Mouse (Mus musculus) C2C12 (cell line): ENCODE results near the gene Lgr6. TPM values are rescaled to one million over a fixed set of nuclear protein-coding genes. Genes with fewer than 3 reads are reported as not detected.

Experiments used
- H3K27me3 ChIP-seq: one replicate; pipeline ENCODE4 v1.6.1; 2011; ENCODE audit not compliant: control insufficient read depth, insufficient read depth, insufficient read length
- H3K36me3 ChIP-seq: one replicate; pipeline ENCODE4 v1.6.1; 2011; ENCODE audit not compliant: control insufficient read depth, insufficient read depth
- H3K4me3 ChIP-seq: one replicate; pipeline ENCODE4 v1.5.1; 2011; ENCODE audit warnings: mild to moderate bottlenecking, control low read depth; ENCODE audit not compliant: poor library complexity, insufficient read depth, severe bottlenecking
- H3K79me2 ChIP-seq: one replicate; pipeline ENCODE4 v1.6.1; 2011; ENCODE audit not compliant: control insufficient read depth, insufficient read depth
- H3K79me3 ChIP-seq: one replicate; pipeline ENCODE4 v1.6.1; 2011; ENCODE audit warnings: low read depth, control low read depth
- H3ac ChIP-seq: one replicate; pipeline ENCODE3; 2011; ENCODE audit warnings: low read depth; ENCODE audit not compliant: control insufficient read depth, insufficient read length
- CEBPB ChIP-seq: IDR thresholded peaks from one replicate; pipeline ENCODE4 v1.6.1; 2011; ENCODE audit warnings: low read depth, mild to moderate bottlenecking, control low read depth, moderate library complexity
- CTCF ChIP-seq: IDR thresholded peaks from one replicate; pipeline ENCODE4 v1.5.1; 2011; ENCODE audit not compliant: control insufficient read depth, insufficient read depth, insufficient read length
- FOSL1 ChIP-seq: IDR thresholded peaks from one replicate; pipeline ENCODE4 v1.8.0; 2011; ENCODE audit warnings: mild to moderate bottlenecking, low read length; ENCODE audit not compliant: poor library complexity, insufficient read depth, severe bottlenecking
- MAX ChIP-seq: IDR thresholded peaks from one replicate; pipeline ENCODE4 v1.6.1; 2011; ENCODE audit warnings: mild to moderate bottlenecking, control low read depth
- MYOD1 ChIP-seq: IDR thresholded peaks from one replicate; pipeline ENCODE4 v1.6.1; 2011; ENCODE audit warnings: low read depth; ENCODE audit not compliant: control insufficient read depth, insufficient read length
- MYOG ChIP-seq: IDR thresholded peaks from one replicate; pipeline ENCODE4 v1.6.1; 2011; ENCODE audit not compliant: control insufficient read depth, insufficient read length; ENCODE audit errors: extremely low read depth
- USF1 ChIP-seq: IDR thresholded peaks from one replicate; pipeline ENCODE4 v1.6.1; 2011; ENCODE audit warnings: low read depth, mild to moderate bottlenecking, control low read depth, moderate library complexity
- polyA plus RNA-seq: library from polyadenylated mRNA; unstranded; fragments of >200 nt; fragmentation: generic; extraction: Trizol; gene quantifications from one replicate; pipeline ENCODE4 v1.2.1, GENCODE M21; 2012; ENCODE audit warnings: missing spikeins

Lgr6 gene
- polyA plus RNA-seq, 1 experiment, result 32.9 TPM

- TF ChIP-seq MYOG, result no peak
- TF ChIP-seq USF1, result peak; percentile 2
- TF ChIP-seq CTCF, result no peak
- peak; percentile 68 for TF ChIP-seq MAX
- TF ChIP-seq FOSL1, result no peak
- no peak for TF ChIP-seq CEBPB
- TF ChIP-seq MYOD1, result no peak
- Histone ChIP-seq H3K79me3 (no peaks in the 10 kb centered on the region), H3K79me2 (peaks cover 26% of the 10 kb centered on the region), H3K4me3 (peak within 1 kb of the TSS; percentile 74), H3K36me3 (no peaks in the 10 kb centered on the region), H3K27me3 (no peaks in the 10 kb centered on the region), H3ac (peak within 1 kb of the TSS; percentile 93)
Observed at GRCm38 (mm10) chr1:134955637-134956176, 149.4 kb downstream of the Lgr6 start, which contains the start of gene Ppp1r12b. Gene Ppp1r12b (minus strand): TSS chr1:134955942.

- no peaks in the 10 kb centered on the region for H3K36me3 ChIP-seq
- H3K4me3 ChIP-seq, result peak overlapping the region; percentile 74
- H3K79me3 ChIP-seq, result no peaks in the 10 kb centered on the region
- TF ChIP-seq MYOD1, result no peak
- TF ChIP-seq MYOG, result no peak
- no peak for TF ChIP-seq CEBPB
- TF ChIP-seq CTCF, result no peak
- TF ChIP-seq FOSL1, result no peak
- no peak for TF ChIP-seq MAX
- no peak for TF ChIP-seq USF1
- peak overlapping the region; percentile 93 for H3ac ChIP-seq
- peaks cover 30% of the 10 kb centered on the region for H3K79me2 ChIP-seq
- no peaks in the 10 kb centered on the region for H3K27me3 ChIP-seq
Observed at GRCm38 (mm10) chr1:134955050-134955636, 149.9 kb downstream of the Lgr6 start.

- Histone ChIP-seq H3K79me2 (peaks cover 31% of the 10 kb centered on the region), H3ac (no peak overlapping the region), H3K27me3 (no peaks in the 10 kb centered on the region), H3K36me3 (no peaks in the 10 kb centered on the region), H3K4me3 (no peak overlapping the region), H3K79me3 (no peaks in the 10 kb centered on the region)
- TF ChIP-seq USF1 (no peak), CTCF (no peak), MYOG (no peak), MAX (no peak), MYOD1 (no peak), FOSL1 (no peak), CEBPB (no peak)
Observed at GRCm38 (mm10) chr1:134949946-134950345, 155.1 kb downstream of the Lgr6 start.

- Histone ChIP-seq H3K79me2 (peaks cover 30% of the 10 kb centered on the region), H3K36me3 (no peaks in the 10 kb centered on the region), H3K4me3 (no peak overlapping the region), H3K27me3 (no peaks in the 10 kb centered on the region), H3K79me3 (no peaks in the 10 kb centered on the region), H3ac (no peak overlapping the region)
- TF ChIP-seq CEBPB, result no peak
- no peak for TF ChIP-seq MYOG
- no peak for TF ChIP-seq USF1
- TF ChIP-seq MYOD1, result no peak
Observed at GRCm38 (mm10) chr1:134947590-134947989, 157.5 kb downstream of the Lgr6 start.

- Histone ChIP-seq H3K36me3 (no peaks in the 10 kb centered on the region), H3K79me3 (peaks cover 2% of the 10 kb centered on the region), H3ac (no peak overlapping the region), H3K79me2 (peaks cover 25% of the 10 kb centered on the region), H3K4me3 (no peak overlapping the region), H3K27me3 (no peaks in the 10 kb centered on the region)
- TF ChIP-seq MYOG (no peak), CTCF (no peak), MYOD1 (no peak), USF1 (no peak), MAX (no peak), CEBPB (no peak), FOSL1 (no peak)
Observed at GRCm38 (mm10) chr1:134942898-134943297, 162.2 kb downstream of the Lgr6 start.

- H3K79me3 ChIP-seq, result peaks cover 4% of the 10 kb centered on the region
- H3K79me2 ChIP-seq, result peaks cover 19% of the 10 kb centered on the region
- H3K4me3 ChIP-seq, result no peak overlapping the region
- TF ChIP-seq MYOG (no peak), CEBPB (no peak), CTCF (no peak), USF1 (no peak), FOSL1 (no peak), MYOD1 (no peak), MAX (no peak)
- no peaks in the 10 kb centered on the region for H3K36me3 ChIP-seq
- H3K27me3 ChIP-seq, result no peaks in the 10 kb centered on the region
- no peak overlapping the region for H3ac ChIP-seq
Observed at GRCm38 (mm10) chr1:134940863-134941262, 164.2 kb downstream of the Lgr6 start.
